Mouse (Mus musculus) heart, adult 9 months (tissue): ENCODE data around the gene Utrn.

Source experiments
- DNase-seq, 2 experiments: peaks; one replicate each; pipeline ENCODE4 v3.0.0; 2022; ENCODE audit warnings: low spot score in 2 of 2

The Utrn gene

DNA sequence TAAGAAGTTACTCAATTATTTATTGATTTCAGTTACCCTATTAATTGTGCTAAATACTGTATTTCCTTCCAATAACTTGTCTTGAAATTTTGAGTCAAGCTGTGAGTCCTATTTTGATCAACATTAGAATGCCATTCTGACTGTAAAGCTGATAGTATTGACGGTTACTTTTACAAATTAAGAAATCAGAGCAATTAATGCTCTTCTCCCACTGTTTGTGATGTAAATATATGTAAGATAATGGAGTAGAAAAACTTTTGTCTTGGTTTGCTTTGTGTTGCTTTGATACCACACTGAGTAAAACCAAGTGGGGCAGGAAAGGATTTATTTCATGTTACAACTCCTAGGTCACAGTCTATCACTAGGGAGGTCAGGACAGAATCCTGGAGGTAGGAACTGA lies 327.4 kb downstream of the Utrn start:
- DNase-seq = no peak

DNA sequence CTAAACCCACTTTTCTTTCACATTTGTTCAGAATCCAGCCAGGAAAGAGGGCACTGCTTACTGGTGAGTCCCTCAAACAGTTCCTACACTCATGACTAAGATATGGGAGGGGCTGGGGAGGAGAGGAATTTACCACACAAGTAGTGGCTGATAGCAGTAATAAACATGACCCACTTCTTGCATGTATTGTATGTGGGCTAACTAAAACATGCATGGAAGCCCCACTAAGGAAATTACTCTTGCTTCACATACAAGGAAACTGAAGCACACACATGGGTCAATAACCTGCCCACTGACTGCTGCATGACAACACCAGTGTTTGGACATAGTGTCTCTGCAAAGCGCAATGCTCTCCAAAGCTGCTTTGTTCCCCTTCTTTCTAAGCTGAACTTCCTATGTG lies 333.9 kb downstream of the Utrn start:
- no peak for DNase-seq

- DNase-seq = no peak
Measured at GRCm38 (mm10) chr10:12534801-12535200, 334.4 kb downstream of the Utrn start.

GRCm38 (mm10) chr10:12534301-12534700 lies 334.9 kb downstream of the Utrn start:
- DNase-seq = no peak

GRCm38 (mm10) chr10:12522078-12522477 lies 347.1 kb downstream of the Utrn start:
- no peak for DNase-seq

DNA sequence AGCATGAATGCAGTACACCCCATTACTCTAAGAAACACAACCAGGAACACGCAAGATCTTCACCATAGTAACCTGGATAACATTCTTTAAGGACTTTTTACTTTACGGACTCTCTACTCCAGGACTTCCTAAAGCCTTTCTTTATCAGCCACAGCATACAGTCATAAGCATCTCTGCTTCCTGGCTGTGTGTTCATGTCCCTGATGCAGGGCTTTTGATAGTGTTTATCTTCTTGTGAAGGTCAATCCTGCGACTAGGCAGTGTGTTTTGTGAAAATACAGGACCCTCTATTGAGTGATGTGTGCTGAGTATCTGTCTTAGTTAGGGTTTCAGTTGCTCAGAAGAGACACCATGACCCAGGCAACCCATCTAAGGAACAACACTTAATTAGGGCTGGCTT lies 351.0 kb downstream of the Utrn start:
- no peak for DNase-seq

DNA sequence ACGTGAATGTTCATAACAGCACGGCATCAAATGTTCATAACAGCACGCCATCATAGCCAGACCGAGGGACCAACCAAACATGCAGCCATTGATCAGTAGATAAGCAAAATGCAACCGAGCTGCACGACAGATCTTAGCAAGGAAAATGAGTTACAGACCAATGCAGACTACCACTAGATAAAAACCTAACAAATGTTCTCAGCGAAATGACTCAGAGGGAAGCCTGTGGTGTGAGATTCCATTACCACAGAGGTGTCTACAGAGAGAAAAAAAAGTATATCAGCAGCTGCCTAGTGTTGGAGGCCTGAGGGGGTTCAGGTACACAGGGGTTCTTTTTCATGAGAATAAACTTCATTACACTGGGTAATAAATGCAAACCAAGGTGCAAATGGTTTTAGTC lies 363.6 kb downstream of the Utrn start:
- no peak for DNase-seq

DNA sequence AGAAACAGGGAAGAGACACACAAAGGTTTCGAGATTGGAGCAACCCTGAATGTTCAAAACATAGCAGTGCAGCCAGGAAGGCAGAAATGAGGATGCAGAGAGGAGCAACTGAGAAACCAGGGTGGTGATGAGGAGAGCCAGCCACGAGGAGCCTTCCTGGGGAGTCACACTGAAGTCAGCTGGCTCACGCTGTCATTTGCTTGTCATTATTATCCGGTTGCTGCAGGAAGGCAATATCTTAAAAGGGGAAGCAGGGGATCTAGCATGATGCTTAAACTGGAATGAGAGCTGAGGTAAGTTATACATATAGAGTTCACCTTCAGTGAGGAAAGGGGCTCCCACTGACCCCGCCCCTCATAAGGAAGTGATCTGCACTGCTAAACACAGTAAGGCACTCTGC lies 368.7 kb downstream of the Utrn start:
- DNase-seq = no peak

- no peak for DNase-seq
Measured at GRCm38 (mm10) chr10:12497555-12497954, 371.6 kb downstream of the Utrn start.

DNA sequence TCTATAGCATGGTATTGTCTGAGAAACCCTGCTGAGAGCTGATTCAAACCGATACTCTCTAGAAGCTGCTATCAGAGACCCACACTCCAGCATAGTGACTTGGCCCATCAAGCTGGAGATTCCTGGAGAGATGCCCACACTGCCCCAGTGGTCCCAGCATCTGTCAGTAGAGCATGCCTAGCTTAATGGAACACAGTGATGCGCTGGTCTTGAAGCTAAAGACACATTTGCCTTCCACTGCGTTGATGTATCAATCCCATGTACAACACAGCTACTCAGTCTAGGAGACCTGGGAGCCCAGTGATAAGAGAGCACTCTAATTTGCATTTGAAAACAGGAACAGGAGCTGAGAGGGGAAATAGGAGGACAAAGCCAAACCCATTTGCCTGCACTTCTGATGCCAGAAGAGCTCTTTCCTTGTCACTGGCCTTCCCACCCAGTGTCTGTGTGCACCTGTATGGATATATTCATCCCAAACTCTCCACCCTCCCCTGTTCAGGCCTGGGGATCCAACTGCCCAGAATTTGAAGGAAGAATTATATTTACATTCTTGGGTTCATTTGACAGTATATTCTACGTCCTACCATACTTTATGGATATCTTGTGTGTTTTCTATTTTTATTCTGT lies 379.5 kb downstream of the Utrn start:
- no peak for DNase-seq

DNA sequence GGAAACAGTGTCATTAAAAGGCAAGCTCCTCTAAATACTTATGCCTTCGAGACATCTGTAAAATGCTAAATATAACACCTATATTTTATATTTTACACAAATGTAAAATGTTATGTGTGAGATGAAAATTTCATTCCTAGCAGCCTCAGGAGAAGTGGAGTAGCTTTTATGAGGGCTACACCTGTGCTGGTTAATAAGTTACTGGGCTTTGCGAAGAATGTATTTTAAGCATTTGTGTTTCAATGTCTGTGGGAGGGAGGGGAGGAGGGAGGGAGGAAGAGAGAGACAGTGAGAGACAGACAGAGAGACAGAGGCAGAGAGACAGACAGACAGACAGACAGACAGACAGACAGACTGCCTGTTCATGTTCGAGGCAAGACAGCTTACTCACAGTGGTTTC lies 380.6 kb downstream of the Utrn start:
- DNase-seq = no peak

GRCm38 (mm10) chr10:12488117-12488516 lies 381.0 kb downstream of the Utrn start:
- DNase-seq = no peak

GRCm38 (mm10) chr10:12483494-12483893 lies 385.7 kb downstream of the Utrn start:
- DNase-seq = no peak

DNA sequence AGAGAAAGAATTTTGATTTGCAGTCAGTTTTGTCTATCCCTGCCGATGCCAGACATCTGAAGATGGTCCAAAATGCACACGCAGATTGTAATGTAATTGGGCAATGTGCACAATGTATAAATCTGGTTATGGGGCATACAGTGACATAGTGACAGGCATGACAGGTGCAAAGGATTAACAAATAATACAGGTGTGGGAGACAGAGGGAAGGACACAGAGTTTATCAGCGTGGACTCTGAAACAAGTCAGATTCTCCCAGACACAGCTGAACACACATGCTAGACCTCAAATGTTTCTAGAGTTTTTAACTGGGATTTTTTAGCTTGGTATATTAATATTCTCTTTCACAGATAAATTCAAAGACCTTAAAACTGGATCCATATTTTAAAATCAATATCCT lies 386.2 kb downstream of the Utrn start:
- DNase-seq = no peak

- DNase-seq = no peak
Measured at GRCm38 (mm10) chr10:12474850-12475621, 394.1 kb downstream of the Utrn start.

DNA sequence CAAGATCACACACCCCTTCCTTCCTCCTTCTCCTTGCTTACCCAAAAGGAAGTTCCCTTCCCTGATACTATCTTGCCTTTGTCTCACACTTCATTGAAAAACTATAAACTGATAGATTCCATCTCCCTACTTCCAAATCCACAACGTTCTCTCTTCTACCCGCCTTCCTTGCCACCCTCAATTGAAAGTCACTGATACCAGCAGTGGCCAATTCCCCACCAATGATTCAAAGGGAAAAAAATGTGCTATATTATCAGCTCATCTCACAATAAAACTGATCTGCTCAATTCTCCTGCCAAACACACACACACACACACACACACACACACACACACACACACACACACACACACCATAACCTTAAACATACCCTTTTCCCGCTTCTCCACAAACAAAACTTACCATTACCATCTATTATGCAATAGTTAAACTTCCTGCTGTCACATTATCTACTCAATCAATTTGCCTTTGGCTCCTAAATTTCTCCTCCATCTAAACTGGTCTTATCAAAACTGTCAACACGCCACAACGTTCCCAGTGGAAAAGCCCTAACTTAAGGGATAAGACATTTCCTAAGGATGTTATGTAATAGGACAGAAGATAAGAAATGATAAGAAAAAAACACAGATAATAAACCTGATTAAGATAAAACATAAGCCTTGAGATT lies 399.6 kb downstream of the Utrn start:
- peak in 1 of 2 experiments; percentile 35 for DNase-seq

GRCm38 (mm10) chr10:12467544-12467943 lies 401.6 kb downstream of the Utrn start:
- DNase-seq = peak in 1 of 2 experiments; percentile 14

DNA sequence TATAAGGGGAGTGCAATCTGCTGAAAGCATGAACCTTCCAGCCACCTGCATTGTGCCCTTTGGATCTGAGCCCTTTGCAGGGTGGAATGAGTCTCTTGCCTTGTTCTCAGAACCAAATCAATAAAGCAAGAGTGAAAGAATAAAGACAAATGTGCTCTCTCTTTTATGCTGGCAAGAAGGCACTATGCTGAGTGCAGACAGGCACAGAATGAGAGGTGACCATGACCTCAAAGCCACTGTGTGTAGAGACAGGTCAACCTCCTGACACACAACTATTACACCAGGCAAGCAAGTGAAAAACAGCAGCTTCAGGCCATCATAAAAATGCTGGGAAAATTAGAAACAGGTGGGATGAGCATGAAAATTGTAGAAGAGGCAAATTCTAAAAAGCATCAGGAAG lies 408.2 kb downstream of the Utrn start:
- DNase-seq = no peak

- no peak for DNase-seq
Measured at GRCm38 (mm10) chr10:12456867-12457266, 412.3 kb downstream of the Utrn start.

GRCm38 (mm10) chr10:12452641-12453040 lies 416.5 kb downstream of the Utrn start:
- DNase-seq = no peak

DNA sequence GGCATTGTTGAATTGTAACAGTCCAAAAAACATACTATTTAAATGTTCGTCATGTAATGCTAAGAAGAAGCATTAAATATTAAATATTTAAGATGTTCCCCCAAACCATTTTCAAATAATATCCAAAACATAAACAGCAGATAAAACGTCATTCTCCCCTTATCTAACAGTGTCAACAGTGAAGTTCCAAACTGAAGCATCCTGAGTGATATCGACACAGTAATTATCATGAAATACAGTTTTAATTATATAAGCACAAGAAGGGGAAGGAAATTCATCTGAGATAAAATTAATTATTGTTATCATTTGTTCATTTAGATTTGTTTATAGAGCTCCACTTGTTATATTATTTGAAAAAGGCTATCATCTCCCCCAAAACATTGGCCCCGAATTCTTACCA lies 425.0 kb downstream of the Utrn start:
- DNase-seq = no peak

- DNase-seq = no peak
Measured at GRCm38 (mm10) chr10:12433161-12433560, 436.0 kb downstream of the Utrn start.

- no peak for DNase-seq
Measured at GRCm38 (mm10) chr10:12430399-12430798, 438.8 kb downstream of the Utrn start.
